Mouse (Mus musculus) G1E (cell line): ENCODE data around the gene Tspan10.

Experiments
- CTCF ChIP-seq: IDR thresholded peaks from 2 replicates; pipeline ENCODE4 v1.5.1; 2012; ENCODE audit warnings: low read depth, low read length, inconsistent platforms, mixed read lengths
- GATA1 ChIP-seq: IDR thresholded peaks from 2 replicates; pipeline ENCODE4 v1.6.1; 2012; ENCODE audit warnings: borderline replicate concordance, low read length, inconsistent platforms, mixed read lengths
- GATA2 ChIP-seq: IDR thresholded peaks from 2 replicates; pipeline ENCODE4 v1.6.1; 2012; ENCODE audit warnings: low read depth, low read length, inconsistent platforms, borderline replicate concordance
- POLR2AphosphoS5 ChIP-seq: IDR thresholded peaks from 2 replicates; pipeline ENCODE4 v1.6.1; 2012; ENCODE audit warnings: low read depth, low read length, inconsistent platforms; ENCODE audit not compliant: insufficient replicate concordance
- TAL1 ChIP-seq: conservative IDR thresholded peaks from 2 replicates; pipeline ENCODE4 v1.6.1; 2012; ENCODE audit warnings: low read depth, low read length, inconsistent platforms, mixed read lengths

- no peak for TF ChIP-seq CTCF
- no peak for TF ChIP-seq POLR2AphosphoS5
- no peak for TF ChIP-seq GATA2
- TF ChIP-seq GATA1: no peak
- TF ChIP-seq TAL1: no peak
Observed at GRCm38 (mm10) chr11:120422651-120423568, 19.5 kb upstream of the Tspan10 start.
